Mouse (Mus musculus) megakaryocyte progenitor cell, adult 5-6 weeks (primary cell): ENCODE measurements around the gene Sh3bp5. TPM values are rescaled to one million over a fixed set of nuclear protein-coding genes. Genes with fewer than 3 reads are reported as not detected.
A peak's percentile ranks its signal among the peaks of the same experiment; 100 is the strongest.

ENCODE experiments used
- ATAC-seq: replicated peaks from 2 replicates; pipeline ENCODE4 v1.8.0; 2016; ENCODE audit warnings: mild to moderate bottlenecking, moderate TSS enrichment, inconsistent platforms; ENCODE audit not compliant: poor library complexity
- total RNA-seq, 2 experiments: library from RNA; stranded (forward) in 1 of 2; stranded (reverse) in 1 of 2; fragments of 157-497, 149-512 nt in 1 of 2; fragments of 200-1000 nt in 1 of 2; gene quantifications; 2 replicates each; pipeline versions ENCODE4 v1.2.3 to v1.2.4; 2015 to 2017

Sh3bp5 gene
- total RNA-seq, 2 experiments from 2014 or later = 3.6 to 4.5 TPM

- ATAC-seq = peak; percentile 97
Measured at GRCm38 (mm10) chr14:31364589-31364988, 71.3 kb downstream of the Sh3bp5 start.

GRCm38 (mm10) chr14:31362236-31362635 is 73.6 kb downstream of the Sh3bp5 start:
- ATAC-seq = no peak

DNA sequence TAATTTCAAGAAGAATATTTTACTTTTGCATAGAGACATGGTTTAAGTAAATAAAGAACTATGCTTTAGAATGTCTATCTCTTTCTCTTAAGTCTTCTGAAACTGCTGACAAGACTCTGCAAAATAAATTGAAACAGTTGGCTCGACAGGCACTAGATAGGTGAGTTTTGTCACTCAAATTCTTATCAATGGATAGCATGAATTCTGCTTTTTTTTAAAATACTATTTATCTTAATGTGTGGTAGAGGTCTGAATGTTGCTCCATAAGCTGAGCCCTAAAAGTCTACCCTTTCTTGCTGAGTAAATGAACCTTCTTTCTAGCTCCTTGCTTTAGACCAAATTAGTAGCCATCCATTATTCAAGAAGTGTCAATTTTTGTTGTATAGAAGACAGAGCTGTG is 90.5 kb downstream of the Sh3bp5 start:
- ATAC-seq = 0 out of 2 replicates have a peak, but pooled peaks have one; percentile 26

- no peak for ATAC-seq
Measured at GRCm38 (mm10) chr14:31343241-31343640, 92.6 kb downstream of the Sh3bp5 start.

DNA sequence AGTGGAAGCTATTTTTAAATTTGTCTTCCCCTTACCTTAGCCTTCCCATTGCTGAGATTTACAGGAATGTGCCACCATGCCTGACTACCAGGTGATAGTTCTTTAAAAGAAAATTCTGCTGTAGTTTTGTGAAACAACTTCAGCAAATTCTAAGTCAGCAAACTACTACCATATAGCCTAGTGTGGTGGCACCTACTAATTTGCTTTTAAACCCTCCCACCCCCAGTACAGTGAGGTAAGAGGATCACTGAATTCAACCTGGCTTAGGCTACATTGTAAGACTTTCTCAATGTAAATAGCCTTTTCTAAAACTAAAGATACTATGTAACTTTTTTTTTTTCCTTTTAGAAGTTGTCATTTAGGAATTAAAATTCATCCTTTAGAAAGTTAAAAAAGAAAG is 97.9 kb downstream of the Sh3bp5 start:
- ATAC-seq = no peak

DNA sequence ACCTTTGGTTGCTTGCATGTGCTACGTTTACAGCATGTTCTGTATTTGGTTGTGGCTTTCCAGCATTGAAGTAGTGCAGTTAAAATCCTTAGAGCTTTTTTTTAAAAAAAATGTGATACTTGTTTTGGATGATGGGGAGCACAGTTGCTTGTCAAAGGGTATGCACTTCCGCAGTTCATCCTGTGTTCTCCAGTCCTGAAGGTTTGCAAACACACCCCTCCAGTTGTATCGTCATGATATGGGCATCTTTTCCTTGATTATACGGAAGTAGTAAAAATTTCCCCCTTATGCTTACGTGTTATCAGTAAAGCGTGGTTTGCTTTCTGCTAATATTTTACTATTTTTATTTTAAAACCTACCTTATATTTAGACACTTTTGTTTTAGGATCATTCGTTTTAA is 98.5 kb downstream of the Sh3bp5 start:
- peak; percentile 43 for ATAC-seq

DNA sequence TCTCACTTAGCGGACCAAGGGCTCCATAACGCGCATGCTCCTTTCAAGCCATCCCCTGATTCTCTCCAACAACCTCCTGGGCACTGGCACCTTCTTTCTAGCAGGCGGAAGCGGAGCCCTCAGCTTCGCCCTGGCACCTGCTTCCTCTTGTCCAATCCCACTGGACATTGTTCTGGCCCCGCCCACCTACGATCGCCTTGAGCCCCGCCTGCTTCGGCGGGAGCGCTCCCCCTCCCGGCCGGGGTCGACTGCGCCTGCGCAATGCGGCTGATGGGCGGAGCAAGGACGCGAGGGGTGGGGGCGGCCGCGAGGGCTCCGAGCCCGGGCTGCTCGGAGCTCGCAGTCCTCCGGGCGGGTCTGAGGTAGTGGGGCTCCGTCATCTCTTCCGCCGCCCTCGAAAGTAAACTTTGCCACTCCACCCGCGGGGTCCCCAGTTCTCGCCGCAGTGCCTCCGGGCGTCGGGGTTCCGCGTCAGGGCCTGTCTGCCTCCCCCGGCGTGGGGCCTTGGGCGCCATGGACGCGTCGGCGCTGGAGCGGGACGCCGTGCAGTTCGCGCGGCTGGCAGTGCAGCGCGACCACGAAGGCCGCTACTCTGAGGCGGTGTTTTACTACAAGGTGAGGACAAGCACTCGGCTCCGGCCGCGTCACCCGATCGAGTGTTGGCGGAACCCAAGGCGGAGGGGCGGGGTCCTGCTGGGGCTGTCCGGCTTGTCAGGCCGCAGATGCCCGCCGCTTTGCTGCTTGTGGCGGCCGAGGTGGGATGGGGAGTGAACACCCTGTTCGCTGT is 99.3 kb downstream of the Sh3bp5 start, which contains the start of gene Capn7:
Gene Capn7 (plus strand): TSS at position 270 of the 787 bp plus-strand sequence.
- peak; percentile 95 for ATAC-seq

DNA sequence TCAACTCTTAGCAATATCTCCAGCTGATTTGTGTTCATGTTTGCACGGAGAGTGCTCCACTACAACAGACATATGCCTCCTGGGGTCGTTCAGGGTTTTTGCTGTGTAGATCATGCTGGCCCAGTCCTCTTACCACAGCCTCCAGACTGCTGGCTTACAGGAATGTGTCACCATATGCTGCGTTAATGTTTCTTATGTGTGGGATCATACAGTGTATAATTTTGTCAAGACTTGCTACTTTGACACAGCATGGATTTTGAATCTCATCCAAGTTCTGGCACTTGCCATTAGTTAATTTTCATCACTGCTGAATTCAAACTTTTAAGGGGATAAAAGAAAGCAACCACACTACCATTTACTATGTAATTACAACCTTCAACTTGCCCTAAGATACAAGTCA is 100.1 kb downstream of the Sh3bp5 start:
- no peak for ATAC-seq

DNA sequence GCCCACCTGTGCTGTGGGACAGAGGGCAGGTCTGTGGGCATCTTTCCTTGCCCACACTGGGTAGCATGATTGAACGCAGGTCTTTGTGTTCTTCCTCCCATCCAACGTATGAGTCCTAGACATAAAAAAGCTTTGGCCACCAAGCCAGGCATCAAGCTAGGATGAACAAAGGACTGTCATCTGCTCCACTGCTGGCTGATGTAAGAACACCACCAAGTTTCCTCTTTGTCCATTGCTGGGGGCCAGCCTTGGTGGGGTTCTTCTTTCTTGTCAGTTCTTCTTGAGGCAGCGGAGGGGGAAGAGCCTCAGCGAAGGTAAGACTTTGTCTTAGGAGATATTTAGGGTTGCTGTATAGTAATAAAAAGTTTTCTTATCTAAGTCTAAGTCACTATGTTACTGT is 104.9 kb downstream of the Sh3bp5 start:
- no peak for ATAC-seq

DNA sequence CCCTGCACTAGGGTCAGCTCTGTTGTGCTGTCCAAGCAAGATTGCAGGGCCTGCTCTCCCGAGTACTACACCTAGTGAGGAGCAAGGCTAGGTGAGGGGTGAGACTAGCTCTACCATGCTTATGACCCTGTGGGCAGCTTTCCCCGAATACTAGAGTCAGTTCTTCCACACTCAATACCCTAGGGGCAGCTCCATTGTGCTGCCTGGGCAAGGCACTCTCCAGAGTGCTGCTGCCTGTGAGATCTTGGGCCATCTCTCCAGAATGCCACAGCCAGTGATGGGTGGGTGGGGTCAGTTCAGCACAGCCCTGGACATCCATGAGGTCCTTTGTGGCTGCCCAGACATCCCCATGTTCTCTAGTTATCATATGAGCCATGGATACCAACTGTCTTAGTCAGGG is 106.1 kb downstream of the Sh3bp5 start:
- no peak for ATAC-seq

DNA sequence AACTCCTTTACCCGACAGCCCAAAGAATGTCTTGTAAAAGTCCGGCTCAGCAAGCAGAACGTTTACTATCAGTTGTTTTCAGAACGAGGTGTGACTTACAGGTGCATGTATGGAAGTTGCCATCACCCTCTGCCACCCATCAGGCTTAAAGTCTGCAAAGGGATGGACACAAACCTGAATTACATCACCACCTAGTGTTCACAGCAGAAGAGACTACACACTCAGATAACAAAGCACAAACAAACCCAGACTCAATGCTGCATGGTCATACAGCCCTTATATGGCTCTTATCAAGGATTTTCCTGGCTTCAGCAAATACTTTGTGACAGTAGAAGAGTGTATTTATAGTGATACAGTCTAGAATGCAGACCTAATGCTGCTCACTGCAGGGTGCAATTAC is 108.2 kb downstream of the Sh3bp5 start:
- ATAC-seq = peak; percentile 48

GRCm38 (mm10) chr14:31327196-31327595 is 108.7 kb downstream of the Sh3bp5 start:
- no peak for ATAC-seq

- no peak for ATAC-seq
Measured at GRCm38 (mm10) chr14:31326770-31327169, 109.1 kb downstream of the Sh3bp5 start.

DNA sequence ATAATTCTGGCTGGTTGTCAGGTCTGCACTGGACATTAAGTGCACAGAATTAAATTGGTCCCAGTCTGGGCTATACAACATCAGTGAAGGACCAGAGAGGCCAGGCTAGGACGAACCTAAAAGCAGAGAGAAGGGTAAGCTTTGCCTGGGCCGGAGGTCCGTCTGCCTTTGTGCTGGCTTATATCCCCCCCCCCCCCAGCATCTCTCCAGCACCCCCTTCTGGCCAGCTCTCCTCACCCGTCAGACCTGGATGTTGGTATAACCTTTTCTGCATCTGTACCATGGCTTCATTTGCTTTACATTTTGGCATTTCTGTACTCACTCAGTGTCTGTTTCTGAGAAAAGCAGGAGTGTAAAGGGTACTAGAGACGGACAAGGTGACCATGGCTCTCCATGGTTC is 110.3 kb downstream of the Sh3bp5 start:
- ATAC-seq = peak; percentile 45

DNA sequence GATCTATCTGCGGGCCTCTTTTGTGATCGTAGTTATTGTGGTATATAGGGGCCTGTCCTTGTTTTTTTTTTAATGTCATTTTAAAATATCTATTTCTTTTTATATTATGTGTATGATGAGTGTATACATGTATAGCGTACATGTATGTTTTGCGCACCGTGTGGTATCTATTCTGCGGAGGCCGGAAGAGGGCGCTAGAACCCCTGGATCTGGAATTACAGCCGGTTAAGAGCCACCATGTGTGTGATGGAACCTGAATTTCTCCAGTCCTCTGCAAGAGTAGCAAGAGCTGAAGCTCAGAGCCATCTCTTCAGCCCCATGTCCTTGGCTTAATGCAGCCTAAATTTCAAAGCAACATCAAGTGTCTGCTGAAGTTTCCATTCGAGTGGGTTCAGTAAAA is 111.0 kb downstream of the Sh3bp5 start:
- ATAC-seq = no peak

DNA sequence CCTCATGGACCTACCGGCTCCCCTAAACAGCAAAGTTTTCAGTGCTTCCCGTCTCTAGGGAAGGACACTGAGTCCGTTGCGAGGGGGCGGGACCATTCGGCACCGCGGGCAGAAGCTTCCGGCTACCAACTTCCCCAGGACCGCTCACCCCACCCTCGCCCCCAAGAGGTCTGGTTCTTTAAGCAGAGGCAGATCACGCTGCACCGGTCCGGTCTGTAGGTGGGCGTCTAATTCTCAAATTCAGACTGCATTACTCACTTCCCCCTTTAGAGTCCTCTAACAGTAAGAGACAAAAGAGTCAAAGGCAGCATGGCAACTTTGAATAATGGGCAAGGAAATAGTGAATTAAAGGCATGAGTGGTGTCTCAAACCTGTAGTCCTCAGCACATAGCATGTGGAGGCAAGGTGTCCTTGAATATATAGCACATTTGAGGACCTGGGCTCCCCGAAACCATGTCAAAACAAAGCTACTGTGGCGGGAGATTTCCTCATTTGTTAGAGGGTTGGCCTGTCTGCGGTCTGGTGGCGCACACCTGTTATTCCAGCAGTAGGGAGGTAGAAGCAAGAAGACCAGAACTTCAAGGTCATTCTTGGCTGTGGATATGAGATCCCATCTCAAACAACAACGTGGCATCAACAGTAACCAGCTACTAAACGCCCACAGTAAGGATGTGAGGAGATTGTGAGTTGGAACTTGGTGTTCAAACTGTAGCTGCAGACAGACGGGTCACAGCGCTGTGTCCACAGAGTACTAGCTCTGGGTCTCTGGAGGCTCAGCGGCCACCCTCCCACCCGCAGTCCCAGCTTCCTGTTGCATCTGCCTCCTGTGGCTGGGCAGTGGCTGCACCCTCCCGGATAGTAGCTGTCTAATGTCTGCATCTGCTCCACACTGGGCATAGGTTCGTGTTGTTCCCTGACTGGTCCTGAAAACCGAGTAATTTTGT is 111.8 kb downstream of the Sh3bp5 start, which contains the start of gene Dnah1:
Gene Dnah1 (minus strand): TSS at position 48 of the 944 bp plus-strand sequence.
- ATAC-seq = peak; percentile 79

- ATAC-seq = no peak
Measured at GRCm38 (mm10) chr14:31323189-31323588, 112.7 kb downstream of the Sh3bp5 start.

DNA sequence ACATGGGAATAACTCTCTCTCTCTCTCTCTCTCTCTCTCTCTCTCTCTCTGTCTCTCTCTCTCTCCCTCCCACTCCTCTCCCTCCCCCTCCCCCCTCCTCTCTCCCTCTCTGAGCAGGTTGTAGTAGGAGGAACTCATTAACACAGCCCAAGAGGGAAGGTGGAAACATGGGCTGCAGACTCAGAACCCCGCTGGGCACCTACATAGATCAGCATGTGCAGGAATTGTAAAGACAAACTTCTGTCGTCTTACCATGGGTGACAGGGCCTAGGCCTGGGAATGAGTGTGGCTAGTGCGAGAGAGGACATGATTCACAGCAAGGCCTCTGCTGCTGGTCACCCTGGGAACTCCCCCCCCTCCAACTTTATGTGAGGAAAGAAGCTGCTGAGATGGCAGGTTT is 113.7 kb downstream of the Sh3bp5 start:
- ATAC-seq = no peak

DNA sequence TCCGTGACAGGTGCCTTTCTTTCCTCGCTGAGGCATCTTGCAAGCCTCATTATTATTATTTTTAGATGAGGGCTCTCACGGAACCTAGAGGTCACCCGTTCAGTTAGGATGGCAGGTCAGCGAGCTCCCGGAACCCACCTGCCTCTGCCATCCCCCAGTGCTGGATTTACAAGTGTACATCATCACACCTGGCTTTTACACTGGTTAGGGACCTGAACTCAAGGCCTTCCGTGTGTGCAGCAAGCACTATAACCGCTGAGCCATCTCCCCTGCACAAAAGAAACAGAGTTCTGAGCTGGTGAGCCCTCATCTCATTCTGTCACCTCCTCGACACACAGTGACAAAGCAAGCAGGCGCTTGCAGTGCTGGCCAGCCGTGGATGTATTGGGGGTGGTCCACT is 114.7 kb downstream of the Sh3bp5 start:
- ATAC-seq = no peak

DNA sequence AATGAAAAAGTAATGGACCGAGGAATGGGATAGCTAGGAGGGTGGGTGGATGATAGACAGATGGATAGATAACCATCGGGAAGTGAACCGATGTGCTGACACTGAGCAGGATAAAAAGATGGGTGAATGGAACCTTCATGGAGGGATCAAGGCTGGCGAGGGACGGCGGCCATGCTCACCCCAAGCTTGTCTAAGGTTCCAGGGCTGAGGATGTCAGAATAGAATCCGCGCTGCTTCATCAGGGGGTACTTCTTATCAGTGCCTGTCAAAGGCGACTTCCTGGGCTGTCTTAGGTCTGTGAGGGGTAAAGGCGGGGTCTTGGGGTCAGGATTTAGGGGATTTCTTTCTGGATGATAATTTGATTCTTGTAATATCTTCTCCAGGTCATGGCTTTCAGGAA is 116.3 kb downstream of the Sh3bp5 start:
- no peak for ATAC-seq

- 0 out of 2 replicates have a peak, but pooled peaks have one; percentile 29 for ATAC-seq
Measured at GRCm38 (mm10) chr14:31317754-31318153, 118.1 kb downstream of the Sh3bp5 start.

DNA sequence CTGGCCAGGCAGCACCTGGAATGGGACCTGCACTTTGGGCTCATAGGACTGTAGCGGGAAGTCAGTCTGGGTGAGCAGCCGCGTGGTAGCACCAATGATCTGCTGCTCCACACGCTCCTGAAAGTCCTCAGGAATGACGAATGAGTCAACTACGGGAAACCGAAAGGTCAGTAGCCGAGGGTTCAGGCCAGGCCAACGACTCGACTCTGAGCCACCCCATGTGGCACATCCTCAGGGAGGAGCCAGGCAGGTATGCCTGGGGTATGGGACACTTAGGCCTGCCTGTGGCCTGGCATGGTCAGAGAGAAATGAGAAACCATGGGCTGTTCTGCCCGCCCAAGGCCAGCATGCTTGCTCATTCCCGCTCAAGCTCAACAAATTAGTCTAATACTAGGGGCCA is 119.3 kb downstream of the Sh3bp5 start:
- no peak for ATAC-seq
